Mouse (Mus musculus) kidney, postnatal 25 days (tissue): Measurements from ENCODE around the gene C1ql1.
A peak's percentile ranks its signal among the peaks of the same experiment; 100 is the strongest.

ENCODE experiments used
- DNase-seq, 2 experiments: peaks; one replicate each; pipeline ENCODE4 v3.0.0; 2021; ENCODE audit warnings: mixed read lengths in 2 of 2

C1ql1 gene

GRCm38 (mm10) chr11:102900763-102901162 is 45.7 kb downstream of the C1ql1 start, which contains the start of gene Gfap:
Gene Gfap (minus strand): TSS chr11:102900912.
- DNase-seq = peak; percentile 78 to 88

- no peak for DNase-seq
Observed at GRCm38 (mm10) chr11:102898408-102898807, 48.1 kb downstream of the C1ql1 start.

GRCm38 (mm10) chr11:102896641-102897040 is 49.8 kb downstream of the C1ql1 start:
- no peak for DNase-seq

GRCm38 (mm10) chr11:102895779-102896178 is 50.7 kb downstream of the C1ql1 start:
- DNase-seq = no peak

GRCm38 (mm10) chr11:102894716-102895115 is 51.8 kb downstream of the C1ql1 start:
- no peak for DNase-seq

- peak; percentile 85 to 92 for DNase-seq
Observed at GRCm38 (mm10) chr11:102893015-102893651, 53.4 kb downstream of the C1ql1 start.

GRCm38 (mm10) chr11:102890096-102890495 is 56.4 kb downstream of the C1ql1 start:
- DNase-seq = no peak
